Mouse (Mus musculus): Measurements from ENCODE around the gene Lefty2.

GRCm38 (mm10) chr1:180901107-180901506 is 8.2 kb downstream of the Lefty2 start:
- TF ChIP-seq CTCF (IDR thresholded peaks at IDR 0.05; ENCODE audit: control insufficient read depth, insufficient read depth, insufficient read length) (no peak), MAX (IDR thresholded peaks at IDR 0.05) (no peak), USF1 (IDR thresholded peaks at IDR 0.05; ENCODE audit: low read depth) (no peak), MYOG (IDR thresholded peaks at IDR 0.05; ENCODE audit: control insufficient read depth, extremely low read depth, insufficient read length) (no peak)

All from C2C12 (cell line).